Mouse (Mus musculus) hindbrain, embryonic 16.5 days (tissue): ENCODE results near the gene Wdr17. TPM values are rescaled to one million over a fixed set of nuclear protein-coding genes. Genes with fewer than 3 reads are reported as not detected.
A peak's percentile ranks its signal among the peaks of the same experiment; 100 is the strongest.

Experiments
- ATAC-seq: fragments of 200-750 bp; cut with Nextera tagmentation; 2 replicates; pipeline ENCODE4 v1.8.0; 2017; ENCODE audit warnings: moderate TSS enrichment, moderate library complexity
- H3K27ac ChIP-seq: fragments of 300-500 bp; sonication (generic); 2 replicates; pipeline ENCODE4 v1.5.1; 2014; ENCODE audit warnings: low read depth, mild to moderate bottlenecking, control low read depth, low read length, moderate library complexity
- H3K27me3 ChIP-seq: fragments of 300-500 bp; sonication (generic); replicated peaks from 2 replicates; pipeline ENCODE4 v1.6.1; 2014; ENCODE audit warnings: low read length; ENCODE audit not compliant: control insufficient read depth, insufficient read depth
- H3K36me3 ChIP-seq: fragments of 300-500 bp; sonication (generic); 2 replicates; pipeline ENCODE4 v1.6.1; 2014; ENCODE audit warnings: mild to moderate bottlenecking, low read length, moderate library complexity, mixed read lengths; ENCODE audit not compliant: control insufficient read depth, insufficient read depth
- H3K4me1 ChIP-seq: fragments of 300-500 bp; sonication (generic); 2 replicates; pipeline ENCODE4 v1.6.1; 2014; ENCODE audit warnings: low read depth, low read length; ENCODE audit not compliant: control insufficient read depth, insufficient read depth
- H3K4me2 ChIP-seq: fragments of 300-500 bp; sonication (generic); 2 replicates; pipeline ENCODE4 v1.6.1; 2014; ENCODE audit warnings: mild to moderate bottlenecking, low read length, control low read depth, moderate library complexity
- H3K4me3 ChIP-seq: fragments of 300-500 bp; sonication (generic); 2 replicates; pipeline ENCODE4 v1.5.1; 2014; ENCODE audit warnings: mild to moderate bottlenecking, low read length, control low read depth, moderate library complexity
- H3K9ac ChIP-seq: fragments of 300-500 bp; sonication (generic); 2 replicates; pipeline ENCODE4 v1.6.1; 2014; ENCODE audit warnings: low read depth, mild to moderate bottlenecking, control low read depth, low read length, moderate library complexity
- H3K9me3 ChIP-seq: fragments of 300-500 bp; sonication (generic); 2 replicates; pipeline ENCODE4 v1.6.1; 2014; ENCODE audit warnings: mild to moderate bottlenecking, low read length, moderate library complexity; ENCODE audit not compliant: control insufficient read depth
- WGBS: fragments of 180-500 bp; shearing (Covaris S2); extraction: QIAGEN DNeasy Blood & Tissue Kit; methylation state at CpG from one replicate; pipeline ENCODE4 v1.1.7; 2014; 5-methylcytosine and 5-hydroxymethylcytosine counted together
- polyA plus RNA-seq: library from polyadenylated mRNA; unstranded; fragments of >200 nt; fragmentation: Nextera tagmentation; extraction: Ambion mirVana; gene quantifications from 2 replicates; pipeline ENCODE4 v1.2.1, GENCODE M21; 2015

Gene Wdr17
- polyA plus RNA-seq, 1 experiment from 2014 or later: 13.9 TPM

DNA sequence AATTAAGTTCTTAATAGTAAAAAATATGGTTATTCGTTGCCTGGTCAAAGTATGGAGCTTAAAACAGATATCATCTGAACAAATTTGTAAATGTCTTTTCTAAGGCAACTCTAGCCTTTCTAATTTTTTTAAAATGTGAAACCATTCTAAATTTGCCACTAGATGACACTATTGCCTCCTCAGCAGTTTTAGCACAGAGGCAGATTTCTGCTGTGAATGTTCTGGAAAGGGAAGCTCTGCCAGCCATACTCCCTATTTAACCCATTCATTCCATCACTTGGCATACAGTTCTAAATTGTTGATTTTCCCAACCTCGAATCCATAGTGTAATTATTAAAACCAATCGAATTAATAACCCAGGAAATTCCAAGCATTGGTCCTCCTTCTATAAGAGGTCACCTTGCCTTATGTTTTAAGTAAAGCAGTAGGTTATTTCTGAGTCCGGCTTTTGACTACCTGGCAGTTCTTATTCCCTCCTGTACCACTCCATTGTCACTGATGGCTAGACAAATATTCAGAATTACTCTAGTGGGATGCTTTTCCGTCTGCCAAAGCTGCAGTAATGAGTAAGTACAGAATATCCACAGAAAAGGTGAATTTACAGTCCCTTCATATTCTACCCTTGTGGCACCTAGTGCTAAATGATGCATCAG lies 150.2 kb downstream of the Wdr17 start:
- Histone ChIP-seq H3K4me2 (no peak overlapping the region), H3K4me1 (no peaks in the 10 kb centered on the region), H3K9me3 (no peaks in the 10 kb centered on the region), H3K4me3 (no peak overlapping the region), H3K27ac (no peak overlapping the region), H3K36me3 (no peaks in the 10 kb centered on the region), H3K27me3 (no peaks in the 10 kb centered on the region; the same call in 1 of the 2 replicates), H3K9ac (no peak overlapping the region)
- peak; percentile 82 for ATAC-seq
- WGBS: 62% methylated on average over 5 of the region's 5 CpGs

DNA sequence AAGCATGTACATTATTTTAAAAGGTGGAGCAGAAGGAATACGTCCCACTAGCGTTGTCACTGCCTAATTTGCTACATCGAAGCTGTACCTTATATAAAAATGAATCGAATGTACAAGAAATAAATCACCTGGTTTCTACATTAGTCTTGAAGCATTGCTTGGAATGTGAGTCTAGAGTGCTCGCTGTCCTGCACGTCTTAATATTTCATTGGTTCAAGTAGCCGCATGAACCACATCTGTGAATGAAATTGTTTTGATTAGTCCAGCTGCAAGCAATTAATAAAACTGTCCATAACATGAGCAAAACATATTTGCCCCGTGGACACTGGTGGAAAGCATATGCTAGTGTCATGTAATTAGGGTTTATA lies 162.3 kb downstream of the Wdr17 start:
- H3K4me1 ChIP-seq: no peaks in the 10 kb centered on the region; the same call in 1 of the 2 replicates
- no peaks in the 10 kb centered on the region for H3K36me3 ChIP-seq
- H3K27me3 ChIP-seq: no peaks in the 10 kb centered on the region
- peak overlapping the region; percentile 65 for H3K4me2 ChIP-seq
- WGBS: 12% methylated on average over 8 of the region's 8 CpGs
- peak overlapping the region; percentile 67 for H3K4me3 ChIP-seq
- no peak for ATAC-seq
- peak overlapping the region; percentile 53 for H3K9ac ChIP-seq
- H3K9me3 ChIP-seq: no peaks in the 10 kb centered on the region
- H3K27ac ChIP-seq: peak overlapping the region; percentile 68

DNA sequence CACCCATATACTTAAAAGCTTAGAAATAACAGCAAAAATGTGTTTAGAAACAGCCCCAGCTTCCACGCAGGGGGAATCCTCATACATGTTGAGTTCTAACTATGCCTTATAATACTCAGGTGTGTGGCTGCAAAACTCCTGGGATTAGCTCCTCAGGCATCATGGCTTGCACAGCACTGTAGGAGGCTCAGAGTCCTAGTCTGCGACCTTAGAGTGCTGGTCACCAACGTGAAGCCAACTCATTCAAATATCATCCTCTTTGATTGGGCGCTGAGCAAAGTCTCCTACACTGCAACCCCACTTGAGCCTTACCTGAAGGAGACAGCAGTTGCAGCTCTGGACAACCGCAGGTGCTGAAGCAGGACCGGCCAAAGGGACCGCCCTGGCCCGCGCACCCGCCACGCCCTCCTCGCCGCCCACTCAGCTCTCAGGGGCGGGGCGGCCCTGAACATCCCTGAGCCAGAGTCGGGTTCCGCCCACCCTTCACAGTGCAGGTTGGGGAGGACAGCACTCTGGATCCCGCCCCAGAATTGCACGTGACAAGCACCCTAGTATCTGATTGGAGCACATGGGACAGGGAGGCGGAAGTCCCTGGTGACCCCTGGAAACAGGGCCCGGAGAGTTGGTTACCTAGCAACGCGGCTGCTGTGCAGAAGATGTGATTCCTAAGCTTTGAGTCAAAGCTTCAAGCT lies 162.9 kb downstream of the Wdr17 start:
- 1% methylated on average over 23 of the region's 23 CpGs for WGBS
- Histone ChIP-seq H3K27me3 (no peaks in the 10 kb centered on the region), H3K9me3 (no peaks in the 10 kb centered on the region), H3K27ac (peak overlapping the region; percentile 74), H3K4me1 (no peaks in the 10 kb centered on the region; the same call in 1 of the 2 replicates), H3K4me2 (peak overlapping the region; percentile 65), H3K36me3 (no peaks in the 10 kb centered on the region), H3K9ac (peak overlapping the region; percentile 73), H3K4me3 (peak overlapping the region; percentile 67)
- peak; percentile 100 for ATAC-seq

DNA sequence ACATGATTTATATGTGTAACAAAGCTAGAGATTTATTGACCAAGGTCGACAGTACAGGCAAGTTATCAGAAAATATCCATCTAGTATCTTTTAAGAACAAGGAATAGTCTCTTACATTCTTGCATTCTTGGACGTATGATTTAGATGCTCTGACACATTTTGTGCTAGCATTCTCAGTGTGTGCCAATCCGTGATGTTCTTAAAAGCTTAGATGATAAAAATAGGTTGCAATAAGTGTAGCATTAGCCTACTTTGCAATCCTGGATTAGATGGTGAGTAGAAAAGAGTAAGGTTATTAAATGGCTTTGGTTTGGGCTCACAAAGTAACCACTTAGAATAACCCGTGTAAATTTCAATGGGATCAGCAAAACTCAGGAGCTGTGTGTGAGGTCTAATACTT lies 168.5 kb downstream of the Wdr17 start:
- WGBS: 75% methylated on average over 4 of the region's 4 CpGs
- H3K4me3 ChIP-seq: no peak overlapping the region
- no peaks in the 10 kb centered on the region for H3K4me1 ChIP-seq
- no peak overlapping the region for H3K4me2 ChIP-seq
- H3K9ac ChIP-seq: no peak overlapping the region
- H3K27ac ChIP-seq: no peak overlapping the region
- no peak for ATAC-seq
- H3K36me3 ChIP-seq: no peaks in the 10 kb centered on the region
- H3K27me3 ChIP-seq: no peaks in the 10 kb centered on the region
- no peaks in the 10 kb centered on the region for H3K9me3 ChIP-seq

DNA sequence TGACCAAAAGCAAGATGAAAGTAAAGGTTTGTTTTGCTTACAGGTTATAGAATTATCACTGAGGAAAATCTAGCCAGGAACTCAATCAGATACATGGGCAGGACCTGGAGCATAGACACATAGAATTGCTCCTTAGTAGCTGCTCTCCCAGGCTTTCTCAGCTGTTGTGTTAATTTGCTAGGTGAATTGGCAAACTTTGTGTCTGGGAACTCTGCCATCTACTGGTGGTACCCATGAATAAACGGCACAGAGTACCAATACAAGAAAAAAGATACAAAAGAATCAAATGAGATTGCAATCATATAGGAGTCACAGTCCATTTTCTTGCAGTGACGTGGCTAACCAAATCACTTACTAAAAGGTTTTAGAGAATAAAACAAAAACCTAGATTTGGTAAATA lies 181.2 kb downstream of the Wdr17 start:
- Histone ChIP-seq H3K4me1 (no peaks in the 10 kb centered on the region), H3K27me3 (no peaks in the 10 kb centered on the region), H3K9me3 (no peaks in the 10 kb centered on the region), H3K36me3 (no peaks in the 10 kb centered on the region), H3K9ac (no peak overlapping the region), H3K27ac (no peak overlapping the region), H3K4me3 (no peak overlapping the region), H3K4me2 (no peak overlapping the region)
- 64% methylated on average over 2 of the region's 2 CpGs for WGBS
- ATAC-seq: no peak

DNA sequence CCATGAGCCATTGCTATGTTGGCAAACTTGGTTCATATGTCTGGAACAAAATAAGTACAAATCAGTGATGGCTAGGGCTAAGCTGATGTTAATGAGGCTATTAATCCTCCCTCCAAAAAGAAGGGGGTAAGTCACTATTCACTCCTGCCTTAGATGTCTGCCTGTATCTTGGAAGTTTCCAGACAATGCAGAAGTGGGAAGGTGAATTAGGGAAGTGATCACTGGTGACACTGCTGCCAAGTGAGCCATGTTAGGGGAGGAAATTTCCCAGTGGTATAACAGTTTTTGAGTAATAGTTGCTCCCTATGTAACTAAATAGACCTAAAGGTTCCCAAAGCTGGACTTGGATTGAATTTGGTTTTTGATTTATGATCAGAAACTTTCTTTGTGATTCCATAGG lies 215.2 kb downstream of the Wdr17 start:
- no peak for ATAC-seq
- Histone ChIP-seq H3K27me3 (no peaks in the 10 kb centered on the region), H3K4me3 (no peak overlapping the region), H3K36me3 (no peaks in the 10 kb centered on the region), H3K4me1 (no peaks in the 10 kb centered on the region), H3K9ac (no peak overlapping the region), H3K4me2 (no peak overlapping the region), H3K9me3 (no peaks in the 10 kb centered on the region), H3K27ac (no peak overlapping the region)

DNA sequence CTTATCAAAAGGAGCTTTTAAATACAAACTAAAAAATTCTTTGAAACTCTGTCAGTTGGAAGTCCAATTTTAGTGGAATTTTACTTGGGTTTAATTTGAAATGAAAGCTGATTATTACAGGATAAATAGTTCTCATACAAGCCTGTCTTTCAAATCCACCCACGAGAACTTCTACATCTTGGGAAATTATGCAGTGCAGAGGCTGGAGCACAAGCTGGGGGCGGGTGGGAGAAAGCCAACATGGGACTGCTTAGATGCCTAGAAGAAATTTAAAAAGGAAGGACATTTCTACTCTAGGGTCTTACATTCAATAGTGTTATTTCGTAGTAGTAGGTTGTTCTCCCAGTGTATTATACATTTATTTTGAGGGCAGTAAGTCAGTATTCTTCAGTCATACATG lies 219.2 kb downstream of the Wdr17 start:
- H3K27ac ChIP-seq: no peak overlapping the region
- H3K4me1 ChIP-seq: no peaks in the 10 kb centered on the region
- H3K36me3 ChIP-seq: no peaks in the 10 kb centered on the region
- no peak overlapping the region for H3K4me3 ChIP-seq
- H3K27me3 ChIP-seq: no peaks in the 10 kb centered on the region
- 74% methylated on average over 3 of the region's 3 CpGs for WGBS
- no peak overlapping the region for H3K9ac ChIP-seq
- H3K4me2 ChIP-seq: no peak overlapping the region
- no peak for ATAC-seq
- H3K9me3 ChIP-seq: no peaks in the 10 kb centered on the region

DNA sequence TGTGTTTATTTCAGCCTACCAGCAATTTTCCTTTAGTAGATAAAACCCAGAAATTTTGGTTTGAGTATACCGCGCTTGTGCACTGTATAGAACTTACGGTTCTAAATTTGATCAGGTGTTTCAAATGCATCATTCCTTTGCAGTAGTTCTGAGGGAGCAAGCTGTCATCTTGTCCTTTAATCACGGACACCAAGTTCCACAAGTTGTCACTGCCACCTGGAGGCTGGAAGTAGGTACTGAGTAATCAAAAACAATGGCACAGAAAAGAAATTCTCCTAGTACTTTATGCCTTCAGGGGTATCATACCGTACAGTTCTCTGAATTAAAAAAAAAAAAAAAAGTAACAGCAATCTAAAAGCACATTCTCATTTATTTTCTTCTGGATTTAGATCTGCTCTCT lies 226.3 kb downstream of the Wdr17 start:
- 33% methylated on average over 5 of the region's 5 CpGs for WGBS
- Histone ChIP-seq H3K9me3 (no peaks in the 10 kb centered on the region), H3K9ac (no peak overlapping the region), H3K4me3 (no peak overlapping the region), H3K36me3 (peaks cover 3% of the 10 kb centered on the region; the same call in 1 of the 2 replicates), H3K4me2 (no peak overlapping the region), H3K27ac (no peak overlapping the region), H3K4me1 (no peaks in the 10 kb centered on the region), H3K27me3 (no peaks in the 10 kb centered on the region)
- peak; percentile 79 for ATAC-seq

DNA sequence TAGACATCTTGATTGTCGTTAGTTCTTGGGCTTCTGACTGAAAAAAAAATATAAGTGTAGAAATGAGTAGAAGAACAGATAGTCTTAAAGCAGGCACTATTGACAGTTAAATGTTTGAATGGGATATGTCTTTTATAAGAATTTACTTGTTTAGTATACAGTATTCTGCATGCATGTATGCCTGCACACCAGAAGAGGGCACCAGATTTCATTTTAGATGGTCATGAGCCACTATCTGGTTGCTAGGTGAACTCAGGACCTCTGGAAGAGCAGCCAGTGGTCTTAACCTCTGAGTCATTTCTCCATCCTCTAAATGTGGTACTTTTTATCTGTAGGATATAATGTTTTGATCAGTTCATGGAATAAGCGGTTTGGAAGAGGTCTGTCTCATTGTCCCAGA lies 227.3 kb downstream of the Wdr17 start:
- H3K9me3 ChIP-seq: no peaks in the 10 kb centered on the region
- 84% methylated on average over 2 of the region's 2 CpGs for WGBS
- peaks cover 3% of the 10 kb centered on the region; the same call in 1 of the 2 replicates for H3K36me3 ChIP-seq
- ATAC-seq: no peak
- H3K4me3 ChIP-seq: no peak overlapping the region
- no peaks in the 10 kb centered on the region for H3K27me3 ChIP-seq
- H3K4me1 ChIP-seq: no peaks in the 10 kb centered on the region
- H3K9ac ChIP-seq: no peak overlapping the region
- no peak overlapping the region for H3K27ac ChIP-seq
- H3K4me2 ChIP-seq: no peak overlapping the region
